ENCODE assay signal across 8 mouse cellular contexts in genomic region chr6:35133579-35134488, GRCm38 (mm10). TPM values are rescaled to one million over a fixed set of nuclear protein-coding genes. Genes with fewer than 3 reads are reported as not detected.
DNase-seq lines count a peak whose midpoint lies in the region; ATAC-seq lines count a peak whose summit lies in the region.

Gene Cnot4, minus strand, starts transcription at chr6:35133724.

- peak within 1 kb of the TSS; percentile 94 for H3K4me2 ChIP-seq in hindbrain, embryonic 12.5 days (replicated peaks)

- peak; percentile 99 for DNase-seq in NIH3T3 (ENCODE audit: low read depth)
- peak; percentile 99 to 100 for DNase-seq in cerebellum, postnatal 10 days
- DNase-seq in frontal cortex, postnatal 10 days (ENCODE audit: low spot score in 2 of 2): peak; percentile 98 to 99
- peak; percentile 98 to 99 for DNase-seq in layer of hippocampus, postnatal 14 days (ENCODE audit: low spot score in 2 of 2)
- peak; percentile 98 for DNase-seq in lung, postnatal 14 days
- peak; percentile 93 for DNase-seq in retina, adult 2 months (ENCODE audit: low read depth, low spot score)
- peak; percentile 98 to 99 for DNase-seq in thymus, postnatal 36 days

- peak; percentile 99 for ATAC-seq in hindbrain, embryonic 12.5 days (ENCODE audit: low FRiP score)

- H3K9me3 ChIP-seq in hindbrain, embryonic 12.5 days (replicated peaks): no peaks in the 10 kb centered on the region

- H3K27ac ChIP-seq in hindbrain, embryonic 12.5 days: peak within 1 kb of the TSS; percentile 91

- peaks cover 20% of the 10 kb centered on the region for H3K4me1 ChIP-seq in hindbrain, embryonic 12.5 days

- peak within 1 kb of the TSS; percentile 71 for H3K4me3 ChIP-seq in hindbrain, embryonic 12.5 days

- no peaks in the 10 kb centered on the region for H3K27me3 ChIP-seq in hindbrain, embryonic 12.5 days

- no peaks in the 10 kb centered on the region for H3K36me3 ChIP-seq in hindbrain, embryonic 12.5 days

- under 1% methylated on average over 55 of the region's 55 CpGs for WGBS in hindbrain, embryonic 12.5 days

- peak within 1 kb of the TSS; percentile 89 for H3K9ac ChIP-seq in hindbrain, embryonic 12.5 days

RNA-seq across cellular contexts. Expression of gene Cnot4, which starts in this region (rescaled TPM):
- polyA plus RNA-seq in hindbrain, embryonic 12.5 days (2016; fragmentation: Nextera tagmentation; extraction: Ambion mirVana): 32.6 and 33.0 TPM in 2 replicates
- 10 to 100 TPM; 39.0 to 43.3 TPM for total RNA-seq in layer of hippocampus, postnatal 14 days (2021)

Comparison
In these comparisons a context has a peak if more than half of its experiments do, and no peak if none do; other contexts are left out.
1. Peak in every context shown above with its lines: DNase-seq, ATAC-seq, H3K4me3 ChIP-seq and H3K27ac ChIP-seq.